Mouse (Mus musculus): ENCODE results near the gene Arl13b.

Arl13b gene

DNA sequence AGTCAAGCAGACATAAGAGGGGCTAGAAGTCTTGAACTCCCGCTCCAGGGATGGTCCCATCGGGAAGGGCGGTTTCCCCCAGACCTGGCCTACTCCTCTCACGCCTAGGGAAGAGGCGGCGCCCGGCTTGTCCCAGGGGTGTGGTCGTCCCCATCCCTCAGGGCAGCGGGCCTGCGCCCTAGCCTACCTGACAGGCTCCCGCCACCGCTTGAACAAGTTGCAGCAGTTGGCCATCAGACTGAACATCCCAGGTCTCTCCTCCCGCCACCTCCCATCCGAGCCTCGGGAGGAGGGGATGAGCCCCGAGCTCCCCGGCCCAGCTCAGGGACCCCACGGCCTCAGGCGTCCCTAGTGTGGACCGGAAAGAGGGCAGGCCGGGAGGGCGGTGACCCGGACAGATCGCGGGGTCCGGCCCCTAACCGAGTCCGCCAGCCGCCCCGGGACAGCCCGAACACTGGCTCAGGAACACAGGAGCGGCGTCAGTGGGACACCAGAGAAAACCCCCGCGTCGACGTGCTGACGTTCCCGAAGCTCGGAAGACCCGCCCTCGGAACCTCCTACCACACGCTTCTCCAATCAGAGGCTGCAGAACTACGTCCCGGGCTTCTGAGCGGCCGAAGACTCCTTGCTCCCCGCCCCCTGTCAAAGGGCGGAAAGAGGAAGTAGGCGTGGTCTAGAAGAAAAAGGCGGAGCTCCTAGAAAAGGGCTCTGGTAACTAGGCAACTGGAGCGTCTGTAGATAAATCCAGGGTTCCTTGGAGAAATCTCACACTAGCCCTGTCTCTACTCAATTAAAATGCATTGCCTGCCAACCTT, at the start of gene Arl13b:
Gene Arl13b, minus strand, starts transcription at position 543 of the 815 bp plus-strand sequence.
- DNase-seq (ENCODE audit: low spot score in 2 of 2), result peak; percentile 94

- no peak for DNase-seq (ENCODE audit: low spot score in 2 of 2)
Measured at GRCm38 (mm10) chr16:62895824-62896223, 49.0 kb upstream of the Arl13b start.

DNA sequence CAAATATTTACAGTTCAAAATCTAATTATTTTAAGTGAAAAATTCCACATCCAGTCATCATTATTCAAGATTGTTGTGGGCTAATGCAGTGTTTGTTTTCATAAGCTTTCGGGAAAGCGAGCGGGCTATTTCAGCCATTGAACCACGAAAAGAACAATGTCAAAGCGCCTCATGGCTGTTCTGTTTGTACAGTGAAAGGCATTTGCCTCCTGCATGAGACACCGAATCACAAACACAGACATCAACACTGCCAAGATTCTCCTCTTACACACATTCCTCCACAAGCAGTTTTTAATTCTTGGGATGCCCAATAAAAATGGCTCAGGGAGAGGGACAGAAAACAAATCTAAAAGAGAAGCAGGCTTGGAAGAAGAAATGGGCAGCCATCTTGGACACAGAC, 27.2 kb upstream of the Arl13b start:
- no peak for DNase-seq (ENCODE audit: low spot score in 2 of 2)

GRCm38 (mm10) chr16:62873180-62873579, 26.3 kb upstream of the Arl13b start:
- DNase-seq (ENCODE audit: low spot score in 2 of 2), result no peak

DNA sequence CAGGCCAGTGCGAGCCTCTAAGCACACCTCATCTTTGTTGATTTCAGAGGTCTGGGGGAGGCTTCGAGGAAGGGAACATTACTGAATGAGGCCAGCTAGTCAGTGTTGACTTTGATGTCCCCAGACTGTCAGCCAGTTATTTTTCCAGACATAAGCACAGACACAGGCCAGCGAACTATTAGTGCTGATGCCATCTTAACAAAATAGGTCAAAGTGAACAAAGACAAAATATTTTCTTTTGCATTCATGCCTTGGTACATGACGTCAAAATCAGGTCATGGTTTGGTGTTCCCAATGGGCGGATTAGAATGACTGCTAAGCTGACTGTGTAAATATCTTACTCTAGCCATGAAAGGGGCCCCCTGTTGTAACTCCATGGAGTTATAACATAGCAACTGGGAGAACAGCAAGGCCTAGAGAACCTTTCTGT, 25.9 kb upstream of the Arl13b start:
- DNase-seq (ENCODE audit: low spot score in 2 of 2), result no peak

GRCm38 (mm10) chr16:62861455-62861854, 14.6 kb upstream of the Arl13b start:
- no peak for DNase-seq (ENCODE audit: low spot score in 2 of 2)

GRCm38 (mm10) chr16:62860140-62860539, 13.3 kb upstream of the Arl13b start:
- no peak for DNase-seq (ENCODE audit: low spot score in 2 of 2)

GRCm38 (mm10) chr16:62858018-62858417, 11.2 kb upstream of the Arl13b start:
- DNase-seq (ENCODE audit: low spot score in 2 of 2), result no peak

DNA sequence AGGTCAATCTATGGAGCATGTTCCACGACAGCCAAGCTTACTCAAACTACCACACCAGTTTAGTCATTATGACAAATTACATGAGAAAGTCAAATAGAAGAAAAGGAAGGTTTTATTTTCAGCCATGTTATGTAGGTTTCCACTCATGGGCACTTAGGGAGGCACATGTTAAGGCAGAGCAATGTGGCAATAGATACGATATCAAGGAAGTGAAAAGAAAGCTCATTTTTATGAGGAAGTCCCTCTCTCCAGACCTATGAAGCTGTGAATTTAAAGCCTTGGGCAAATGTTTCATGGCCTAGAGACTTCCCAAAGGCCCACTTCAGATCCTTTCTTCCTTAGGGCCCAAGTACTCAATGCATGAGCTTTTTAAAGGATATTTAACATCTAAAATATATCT, 10.7 kb upstream of the Arl13b start:
- DNase-seq (ENCODE audit: low spot score in 2 of 2), result no peak

GRCm38 (mm10) chr16:62856273-62856672, 9.4 kb upstream of the Arl13b start:
- DNase-seq (ENCODE audit: low spot score in 2 of 2), result no peak

DNA sequence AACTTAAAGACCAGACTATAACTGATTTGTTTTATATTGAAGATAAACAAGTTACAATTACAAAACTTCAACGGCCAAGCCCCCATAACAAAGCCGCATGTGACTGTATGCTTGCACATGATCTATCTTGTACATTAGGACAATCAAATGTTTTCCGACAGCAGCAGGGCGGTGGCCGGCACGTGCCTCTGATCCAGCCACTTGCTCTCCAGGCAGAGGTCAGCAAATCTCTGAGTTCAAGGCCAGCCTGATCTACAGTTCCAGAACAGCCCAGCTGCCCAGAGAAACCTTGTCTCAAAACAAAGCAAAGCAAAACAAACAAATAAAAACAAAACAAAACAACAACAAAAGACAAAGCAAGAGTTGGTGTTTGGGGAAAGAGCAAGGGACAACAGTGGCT, 8.5 kb upstream of the Arl13b start:
- no peak for DNase-seq (ENCODE audit: low spot score in 2 of 2)

DNA sequence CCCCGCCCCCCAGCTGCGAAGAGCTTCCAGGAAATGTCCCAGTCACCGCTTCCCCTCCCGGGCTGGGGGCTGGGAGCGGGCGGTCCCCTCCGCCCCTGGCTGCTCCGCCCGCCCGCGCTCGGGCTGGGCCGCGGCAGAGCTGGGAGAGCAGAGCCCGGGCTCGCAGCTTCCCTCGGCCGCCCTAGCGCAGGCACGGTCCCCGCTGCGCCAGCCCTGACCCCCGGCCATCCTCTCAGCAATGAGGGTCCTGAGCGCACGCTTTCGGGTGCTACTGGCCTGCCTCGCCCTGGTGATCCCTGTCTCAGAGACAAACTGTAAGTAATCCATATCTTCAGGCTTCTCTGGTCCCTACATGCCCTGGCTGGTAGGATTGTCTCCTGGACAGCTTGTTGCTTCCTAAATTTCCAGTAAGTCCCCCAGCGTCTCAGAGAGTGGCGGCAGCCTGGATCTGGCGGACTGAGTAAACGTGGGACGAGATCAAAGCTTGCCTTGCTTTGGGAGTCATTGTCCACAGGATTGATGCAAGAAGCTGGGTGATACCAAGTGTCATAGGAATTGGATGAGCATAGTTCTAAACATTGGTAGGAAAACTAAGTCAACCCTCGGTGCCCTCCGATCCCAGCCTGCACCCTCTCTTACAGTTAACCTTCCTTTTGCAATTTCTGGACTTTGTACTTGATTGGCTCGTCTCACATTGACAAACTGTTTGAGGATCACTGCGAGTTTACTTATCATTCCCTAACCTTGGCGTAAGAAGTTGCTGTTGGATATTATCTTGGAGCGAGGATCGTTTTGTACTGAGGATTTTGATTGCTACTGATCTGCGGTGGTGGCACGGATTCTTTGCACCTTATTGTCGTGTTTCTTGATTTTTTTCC, 7.6 kb upstream of the Arl13b start, which contains the start of gene Pros1:
Gene Pros1, plus strand, starts transcription at position 117 of the 878 bp plus-strand sequence.
- no peak for DNase-seq (ENCODE audit: low spot score in 2 of 2)

DNA sequence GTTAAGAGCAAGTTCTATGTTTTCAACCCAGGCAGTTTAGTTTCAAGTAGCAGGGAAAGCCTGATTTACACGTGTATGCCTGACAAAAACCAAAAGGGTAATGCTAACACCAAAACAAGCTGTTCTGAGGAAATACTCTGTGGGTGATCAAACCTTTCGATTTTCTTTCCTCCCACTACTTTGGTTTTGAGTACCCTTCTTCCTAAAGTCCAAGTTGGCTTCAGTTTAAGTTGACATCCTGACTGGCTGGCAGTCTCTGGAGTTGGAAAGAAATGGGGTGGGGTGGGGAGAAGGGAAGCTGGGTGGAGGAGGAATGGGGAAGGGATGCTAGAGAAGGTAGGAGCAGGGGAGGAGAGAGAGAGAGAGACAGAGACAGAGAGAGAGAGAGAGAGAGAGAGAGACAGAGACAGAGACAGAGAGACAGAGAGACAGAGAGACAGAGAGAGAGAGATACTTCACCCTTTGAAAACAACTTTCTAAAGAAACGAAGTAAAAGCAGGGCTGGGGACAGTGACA, 6.8 kb upstream of the Arl13b start:
- no peak for DNase-seq (ENCODE audit: low spot score in 2 of 2)

DNA sequence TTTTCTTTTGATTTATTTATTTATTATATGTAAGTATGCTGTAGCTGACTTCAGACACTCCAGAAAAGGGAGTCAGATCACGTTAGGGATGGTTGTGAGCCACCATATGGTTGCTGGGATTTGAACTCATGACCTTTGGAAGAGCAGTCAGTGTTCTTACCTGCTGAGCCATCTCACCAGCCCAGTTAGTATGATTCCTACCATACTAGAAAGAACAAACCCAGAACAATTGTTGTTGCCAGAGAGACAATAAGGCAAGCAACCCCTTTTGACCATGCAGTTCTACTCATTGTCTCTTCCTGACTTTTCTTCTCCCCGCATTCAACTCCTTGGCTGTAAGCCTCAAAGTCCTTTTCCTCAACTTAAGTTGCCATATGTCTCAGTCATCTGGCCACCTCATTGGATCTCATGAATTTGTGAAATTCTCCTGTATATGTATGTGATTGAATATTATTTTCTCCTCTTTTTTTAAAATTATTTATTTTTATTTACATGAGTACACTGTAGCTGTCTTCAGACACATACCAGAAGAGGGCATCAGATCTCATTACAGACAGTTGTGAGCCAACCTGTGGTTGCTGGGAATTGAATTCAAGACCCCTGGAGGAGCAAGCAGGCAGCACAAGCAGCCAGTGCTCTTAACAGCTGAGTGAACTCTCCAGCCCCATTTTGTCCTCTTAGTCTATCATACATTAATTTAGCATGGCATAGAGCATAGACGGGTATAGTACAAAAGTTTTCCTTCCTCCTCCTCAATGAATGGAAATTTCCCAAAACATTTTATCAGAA, 5.8 kb upstream of the Arl13b start:
- DNase-seq (ENCODE audit: low spot score in 2 of 2), result no peak

- no peak for DNase-seq (ENCODE audit: low spot score in 2 of 2)
Measured at GRCm38 (mm10) chr16:62845341-62845740, 1.5 kb downstream of the Arl13b start.

DNA sequence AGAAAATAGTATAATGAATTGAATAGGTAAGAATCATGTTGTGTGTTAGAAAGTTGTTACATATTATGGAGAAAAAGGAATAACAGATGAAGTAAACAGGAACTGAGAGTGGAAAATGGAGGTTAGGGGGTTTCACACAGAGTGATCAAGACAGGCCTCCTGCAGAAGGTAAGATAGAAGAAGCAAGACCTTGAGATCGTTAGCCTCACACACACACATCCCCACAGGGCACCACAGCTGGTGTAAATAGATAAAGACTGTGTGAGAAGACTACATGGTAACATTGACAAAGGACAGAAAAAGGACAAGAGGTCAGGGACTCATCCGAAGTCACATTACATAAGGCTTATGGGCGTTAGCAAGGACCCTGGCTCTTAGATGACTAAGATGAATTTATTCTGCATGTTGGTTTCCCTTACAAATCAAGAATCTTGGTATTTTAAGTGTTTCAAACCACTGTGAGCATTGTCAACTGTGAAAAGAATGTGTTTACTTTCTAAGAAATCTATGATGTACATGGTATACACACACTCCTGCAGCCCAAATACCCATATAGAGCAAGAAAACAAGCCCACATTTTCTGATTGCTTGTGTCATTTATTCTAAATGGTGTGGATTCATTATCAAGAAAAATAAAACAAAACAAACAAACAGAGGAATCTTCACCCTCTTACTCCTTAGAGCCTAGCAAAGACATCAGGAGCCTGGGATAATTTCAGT, 12.7 kb downstream of the Arl13b start:
- DNase-seq (ENCODE audit: low spot score in 2 of 2), result no peak

GRCm38 (mm10) chr16:62832481-62832880, 14.4 kb downstream of the Arl13b start:
- peak; percentile 35 to 50 for DNase-seq (ENCODE audit: low spot score in 2 of 2)

- no peak for DNase-seq (ENCODE audit: low spot score in 2 of 2)
Measured at GRCm38 (mm10) chr16:62832027-62832426, 14.8 kb downstream of the Arl13b start.

DNA sequence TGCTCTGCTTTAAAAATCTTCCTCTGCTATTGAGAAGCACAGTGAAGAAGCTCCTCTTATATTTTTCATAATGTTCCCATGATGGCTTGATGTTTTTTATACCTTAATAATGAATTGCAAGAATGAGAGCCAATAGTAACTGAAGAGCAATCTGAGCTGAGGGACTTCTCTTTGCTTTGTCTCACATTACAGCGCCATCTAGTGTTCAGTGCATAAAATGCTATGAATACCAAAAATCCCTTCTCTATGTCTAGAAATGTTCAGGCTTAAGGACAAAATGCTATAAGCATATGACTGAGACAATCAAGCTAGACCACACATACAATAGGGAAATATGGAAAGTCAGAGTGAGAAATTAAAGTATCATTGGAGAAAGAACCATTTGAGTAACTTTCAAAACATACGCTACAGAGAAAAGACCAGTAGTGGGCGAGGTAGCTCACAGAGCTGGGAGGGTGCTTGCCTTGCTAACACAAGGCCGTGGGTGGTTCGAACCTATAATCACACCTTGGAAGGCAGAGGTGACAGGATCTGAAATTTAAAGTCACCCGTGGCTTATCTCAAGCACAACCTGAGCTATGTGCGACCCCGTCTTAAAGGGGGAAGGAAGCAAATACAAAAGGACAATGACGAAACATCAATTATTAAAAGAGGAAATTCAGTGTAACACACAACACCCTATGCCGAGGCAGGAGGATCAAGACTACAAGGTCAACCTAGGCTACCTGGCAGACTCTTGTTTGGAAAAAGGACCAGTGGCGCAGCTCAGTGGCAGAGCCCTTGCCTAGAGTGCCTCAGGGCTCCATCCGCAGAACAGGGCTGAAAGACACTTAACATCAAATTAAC, 20.5 kb downstream of the Arl13b start:
- DNase-seq (ENCODE audit: low spot score in 2 of 2), result peak in 1 of 2 experiments; percentile 11

- DNase-seq (ENCODE audit: low spot score in 2 of 2), result no peak
Measured at GRCm38 (mm10) chr16:62822472-62822871, 24.4 kb downstream of the Arl13b start.
